Mouse (Mus musculus) hematopoietic stem cell, adult 5-6 weeks (primary cell): ENCODE measurements around the gene Lonrf3. TPM values are rescaled to one million over a fixed set of nuclear protein-coding genes. Genes with fewer than 3 reads are reported as not detected.

ENCODE experiments used
- ATAC-seq, 2 experiments: fragments of 125-278 bp in 1 of 2; replicated peaks in 1 of 2; 2 replicates each; pipeline ENCODE4 v1.8.0; 2016 to 2017; ENCODE audit warnings: inconsistent platforms in 2 of 2, mild to moderate bottlenecking in 2 of 2, moderate number of reproducible peaks in 2 of 2, low read depth in 1 of 2, moderate TSS enrichment in 1 of 2; ENCODE audit not compliant: low FRiP score in 2 of 2, poor library complexity in 2 of 2, severe bottlenecking in 2 of 2, insufficient read depth in 1 of 2, low TSS enrichment in 1 of 2
- total RNA-seq: library from RNA; stranded (forward); fragments of 172-1452, 232-1000 nt; gene quantifications from 2 replicates; pipeline ENCODE4 v1.2.3, GENCODE M21; 2017

The Lonrf3 gene
- total RNA-seq: 30.4 and 34.9 TPM in 2 replicates

GRCm38 (mm10) chrX:36328271-36329039 is at the start of gene Lonrf3:
Lonrf3 (plus strand) TSS chrX:36328353.
- ATAC-seq: peak; percentile 54 to 69; a peak in 3 of 4 replicates

DNA sequence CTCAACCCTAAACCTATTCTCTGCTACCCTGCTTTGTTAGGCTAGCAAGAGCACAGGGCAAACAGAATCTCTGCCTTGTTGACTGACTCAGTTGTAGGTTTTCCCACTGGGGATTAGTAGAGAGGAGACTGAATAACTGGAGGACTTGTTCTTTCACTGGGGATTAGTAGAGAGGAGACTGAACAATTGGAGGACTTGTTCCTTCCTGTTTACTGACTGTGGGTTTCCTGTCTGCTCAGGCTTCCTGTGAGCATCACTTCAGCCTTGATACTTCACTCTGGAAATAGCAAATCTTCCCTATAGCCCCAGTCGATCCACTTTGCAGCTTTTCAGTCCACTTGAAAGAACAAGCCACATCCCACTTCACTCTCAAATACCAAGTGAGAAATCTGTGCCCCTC is 49.4 kb upstream of the Lonrf3 start:
- no peak for ATAC-seq

GRCm38 (mm10) chrX:36311420-36311819 is 16.7 kb upstream of the Lonrf3 start:
- ATAC-seq: no peak

- ATAC-seq: peak; percentile 40 to 43; a peak in 2 of 4 replicates
Measured at GRCm38 (mm10) chrX:36327491-36328255, 480 bp upstream of the Lonrf3 start.

GRCm38 (mm10) chrX:36329040-36329649 is 992 bp downstream of the Lonrf3 start:
- ATAC-seq: no peak

- peak; percentile 23 to 50; a peak in 2 of 4 replicates for ATAC-seq
Measured at GRCm38 (mm10) chrX:36329849-36330411, 1.8 kb downstream of the Lonrf3 start.

DNA sequence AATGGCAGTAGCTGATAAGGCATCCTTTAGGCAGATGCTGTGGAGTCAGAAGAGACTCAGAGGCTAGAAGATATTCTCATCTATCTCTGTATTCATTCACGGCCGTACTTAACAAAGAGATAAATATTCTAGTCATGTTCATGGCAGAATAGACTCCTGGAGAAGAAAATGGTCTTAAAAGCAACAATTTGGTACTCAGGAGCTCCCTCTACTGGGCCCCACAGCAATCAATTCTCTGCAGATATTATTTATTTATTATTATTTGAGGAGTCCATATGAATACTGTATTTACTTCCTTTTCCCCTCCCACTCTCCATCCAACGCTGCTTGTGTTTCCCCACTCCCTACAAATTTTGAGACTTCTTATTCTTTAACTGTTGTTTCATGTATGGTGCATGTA is 24.3 kb downstream of the Lonrf3 start:
- ATAC-seq: no peak

GRCm38 (mm10) chrX:36385340-36385739 is 57.2 kb downstream of the Lonrf3 start:
- ATAC-seq: no peak

- ATAC-seq: no peak
Measured at GRCm38 (mm10) chrX:36389971-36390370, 61.8 kb downstream of the Lonrf3 start.

- ATAC-seq: 0 out of 4 replicates have a peak, but pooled peaks of 1 of the 2 experiments have one; percentile 32
Measured at GRCm38 (mm10) chrX:36390503-36390902, 62.4 kb downstream of the Lonrf3 start.

DNA sequence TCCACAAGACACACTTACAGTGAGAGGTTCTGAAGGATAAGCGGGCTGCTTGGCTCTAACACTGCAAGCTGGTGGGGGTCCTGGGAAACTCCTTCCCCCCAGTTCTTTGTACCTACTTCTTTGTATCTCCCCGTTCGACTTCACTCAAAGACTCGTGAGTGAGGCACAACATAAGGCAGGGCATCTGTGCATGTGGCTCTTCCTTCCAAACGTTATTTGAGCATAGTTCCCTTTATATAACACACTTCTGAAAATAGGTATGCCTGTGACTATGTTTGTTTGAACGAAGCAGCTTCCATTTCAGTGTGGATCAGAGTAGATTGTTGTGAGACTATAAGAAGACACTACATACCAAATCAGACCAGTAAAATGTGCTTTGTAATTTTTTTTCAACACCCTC is 64.5 kb downstream of the Lonrf3 start:
- ATAC-seq: no peak

DNA sequence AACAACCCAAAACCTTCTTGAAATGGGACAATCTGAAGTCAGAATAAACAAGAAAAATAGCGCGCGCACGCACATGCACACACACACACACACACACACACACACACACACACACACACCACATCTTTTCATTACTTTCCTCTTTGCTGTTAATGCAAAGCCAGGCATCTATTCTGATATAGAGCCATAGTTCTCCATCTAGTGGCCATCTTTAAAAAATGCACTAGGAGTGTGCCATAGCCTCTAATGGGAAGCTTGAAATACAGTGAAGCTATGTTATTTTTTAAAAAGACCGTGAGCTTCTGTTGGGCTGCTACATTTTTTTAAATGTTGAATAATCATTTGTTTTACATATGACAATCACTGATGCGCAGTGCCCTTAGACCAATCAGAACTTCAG is 65.1 kb downstream of the Lonrf3 start:
- ATAC-seq: no peak

DNA sequence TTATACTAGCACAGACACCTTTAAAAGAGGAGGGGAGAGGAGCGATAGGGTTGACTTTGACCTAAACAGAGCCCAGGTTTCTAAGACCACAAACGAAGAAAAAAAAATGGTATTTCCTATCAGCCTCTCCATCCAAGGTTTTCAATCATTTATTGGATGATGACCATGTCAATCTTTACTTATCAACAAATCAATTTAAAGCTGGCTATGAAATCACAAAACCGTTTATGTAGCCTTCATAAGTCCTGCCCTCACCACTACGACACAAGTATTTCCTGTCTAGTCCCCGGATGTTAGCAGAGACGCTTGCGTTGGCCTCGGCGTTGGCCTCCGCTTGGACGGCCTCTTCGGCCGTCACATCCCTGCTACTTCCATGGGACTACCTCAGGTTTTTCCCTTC is 72.8 kb downstream of the Lonrf3 start, which contains the start of gene Gm6268:
TSS of gene Gm6268 (plus strand) at position 301 of the 400 bp plus-strand sequence.
- no peak for ATAC-seq

GRCm38 (mm10) chrX:36402316-36402715 is 74.2 kb downstream of the Lonrf3 start:
- no peak for ATAC-seq
